Mouse (Mus musculus) embryonic fibroblast, embryonic 13.5 days (primary cell): ENCODE measurements around the gene Wdr75.

Experiments used
- CTCF ChIP-seq: IDR thresholded peaks from 2 replicates; pipeline ENCODE4 v1.5.1; 2011; ENCODE audit warnings: mild to moderate bottlenecking, control low read depth, low read length, moderate library complexity, borderline replicate concordance; ENCODE audit not compliant: insufficient read depth
- POLR2A ChIP-seq: IDR thresholded peaks from 2 replicates; pipeline ENCODE4 v1.6.1; 2011; ENCODE audit warnings: low read depth, mild to moderate bottlenecking, control low read depth, low read length, moderate library complexity

GRCm38 (mm10) chr1:45863641-45864040 is 68.7 kb downstream of the Wdr75 start:
- no peak for TF ChIP-seq CTCF
- TF ChIP-seq POLR2A, result no peak
